ENCODE assay signal across 20 mouse cellular contexts in genomic region chr8:49017741-49018140, GRCm38 (mm10).
DNase-seq lines count a peak whose midpoint lies in the region; ATAC-seq and TF ChIP-seq lines count a peak whose summit lies in the region.
"Had no signal": no experiment of that assay in that cellular context is flagged by ENCODE, and none has a peak within 500 bp of the region (broad histone marks: within the 10 kb centered on the region; RNA-seq: fewer than 3 reads in every experiment).

No protein-coding gene starts in this region.

- TF ChIP-seq CTCF in cerebellum, adult 2 months (IDR thresholded peaks at IDR 0.05; ENCODE audit: borderline replicate concordance, insufficient read depth, low read depth, low read length) = no peak

- H3K4me3 ChIP-seq in ES-E14 (ENCODE audit: insufficient read depth in 1 of 2, low read depth in 1 of 2, low read length in 2 of 2, poor library complexity in 1 of 2, severe bottlenecking in 1 of 2) = no peak overlapping the region
- no peak overlapping the region for H3K4me3 ChIP-seq in cerebellum, adult 2 months (replicated peaks; ENCODE audit: insufficient read depth, low read depth, low read length)
- H3K4me3 ChIP-seq in hindbrain, embryonic 16.5 days (ENCODE audit: low read length) = no peak overlapping the region
- H3K4me3 ChIP-seq: embryonic facial prominence, embryonic 10.5 days; embryonic facial prominence, embryonic 12.5 days; erythroblast, embryonic 14.5 days; forebrain, embryonic 10.5 days; forebrain, embryonic 12.5 days had no signal

- no peak overlapping the region for H3K9ac ChIP-seq in ES-E14 (ENCODE audit: insufficient read depth, low read depth, low read length, poor library complexity, severe bottlenecking)
- H3K9ac ChIP-seq in hindbrain, embryonic 16.5 days (ENCODE audit: low read depth, low read length) = no peak overlapping the region
- H3K9ac ChIP-seq: embryonic facial prominence, embryonic 12.5 days; forebrain, embryonic 12.5 days had no signal

- H3K4me2 ChIP-seq in hindbrain, embryonic 16.5 days (ENCODE audit: low read length) = no peak overlapping the region
- H3K4me2 ChIP-seq: embryonic facial prominence, embryonic 12.5 days; forebrain, embryonic 12.5 days had no signal

- no peaks in the 10 kb centered on the region for H3K27me3 ChIP-seq in cerebellum, adult 2 months (ENCODE audit: control insufficient read depth, insufficient read depth, low read length)
- H3K27me3 ChIP-seq in hindbrain, embryonic 16.5 days (replicated peaks; ENCODE audit: control insufficient read depth, insufficient read depth, low read length) = no peaks in the 10 kb centered on the region
- H3K27me3 ChIP-seq: embryonic facial prominence, embryonic 12.5 days had no signal

- DNase-seq in ES-CJ7 (ENCODE audit: low read depth, low spot score) (peak; percentile 22), ES-E14 (ENCODE audit: low read depth, low spot score) (peak; percentile 3), ZHBTc4 (ENCODE audit: low read depth, low spot score) (peak; percentile 69)
- no peak for DNase-seq in cerebellum, adult 2 months
- DNase-seq: adrenal gland, adult 2 months; adrenal gland, postnatal 10 days; adrenal gland, postnatal 25 days; cerebellum, adult 11 months; cerebellum, adult 18-20 months; cerebellum, adult 9-10 months; cerebellum, postnatal 10 days; cerebellum, postnatal 25 days had no signal

- in situ Hi-C loops in ES-E14 (cut with MboI; ENCODE audit: low sequenced_read_pairs in 2 of 2, unreplicated experiment in 2 of 2) = no loop called here

- no peaks in the 10 kb centered on the region for H3K4me1 ChIP-seq in ES-E14 (ENCODE audit: control insufficient read depth in 2 of 2, insufficient read depth in 2 of 2, low read length in 2 of 2, poor library complexity in 1 of 2)
- H3K4me1 ChIP-seq in cerebellum, adult 2 months (ENCODE audit: control insufficient read depth, insufficient read depth, low read length) = no peaks in the 10 kb centered on the region
- no peaks in the 10 kb centered on the region for H3K4me1 ChIP-seq in hindbrain, embryonic 16.5 days (ENCODE audit: control insufficient read depth, insufficient read depth, low read depth, low read length)
- H3K4me1 ChIP-seq: embryonic facial prominence, embryonic 10.5 days; embryonic facial prominence, embryonic 12.5 days; forebrain, embryonic 10.5 days; forebrain, embryonic 12.5 days had no signal

- H3K36me3 ChIP-seq in ES-E14 (ENCODE audit: control insufficient read depth, insufficient read depth, low read length, poor library complexity, severe bottlenecking) = no peaks in the 10 kb centered on the region
- H3K36me3 ChIP-seq in hindbrain, embryonic 16.5 days (ENCODE audit: control insufficient read depth, insufficient read depth, low read length) = no peaks in the 10 kb centered on the region
- H3K36me3 ChIP-seq: embryonic facial prominence, embryonic 10.5 days; embryonic facial prominence, embryonic 12.5 days; forebrain, embryonic 10.5 days; forebrain, embryonic 12.5 days had no signal

- no peaks in the 10 kb centered on the region for H3K9me3 ChIP-seq in ES-E14 (ENCODE audit: control insufficient read depth, insufficient read depth, low read depth, low read length)
- no peaks in the 10 kb centered on the region for H3K9me3 ChIP-seq in hindbrain, embryonic 16.5 days (ENCODE audit: control insufficient read depth, low read length)
- H3K9me3 ChIP-seq: embryonic facial prominence, embryonic 10.5 days; embryonic facial prominence, embryonic 12.5 days; forebrain, embryonic 10.5 days; forebrain, embryonic 12.5 days had no signal

- ATAC-seq in hindbrain, embryonic 16.5 days = no peak
- ATAC-seq: forebrain, embryonic 14.5 days; forebrain, embryonic 16.5 days had no signal

- WGBS in cerebellum, adult 2 months = 87% methylated on average over 3 of the region's 3 CpGs
- 74% methylated on average over 3 of the region's 3 CpGs for WGBS in hindbrain, embryonic 16.5 days

- no peak for TF ChIP-seq POLR2A in cerebellum, adult 2 months (IDR thresholded peaks at IDR 0.05; ENCODE audit: borderline replicate concordance, insufficient read depth, low read length)

- H3K27ac ChIP-seq in ES-E14 (ENCODE audit: insufficient read depth, low read depth, low read length, poor library complexity, severe bottlenecking) = no peak overlapping the region
- no peak overlapping the region for H3K27ac ChIP-seq in cerebellum, adult 2 months (ENCODE audit: insufficient read depth, low read length)
- H3K27ac ChIP-seq in hindbrain, embryonic 16.5 days (ENCODE audit: low read depth, low read length) = no peak overlapping the region
- H3K27ac ChIP-seq: embryonic facial prominence, embryonic 10.5 days; embryonic facial prominence, embryonic 12.5 days; forebrain, embryonic 10.5 days; forebrain, embryonic 12.5 days had no signal

TF ChIP-seq in ES-E14, 5 proteins besides CTCF, POLR2A, EP300 and RAD21:
- TF ChIP-seq MAFK (IDR thresholded peaks at IDR 0.05; ENCODE audit: insufficient read depth, low read depth, low read length) = no peak
- no peak for TF ChIP-seq HCFC1 (IDR thresholded peaks at IDR 0.05; ENCODE audit: borderline replicate concordance, insufficient read depth, low read length)
- TF ChIP-seq CHD2 (IDR thresholded peaks at IDR 0.05; ENCODE audit: low read depth, low read length) = no peak
- TF ChIP-seq ZNF384 (IDR thresholded peaks at IDR 0.05; ENCODE audit: low read depth, low read length) = no peak
- TF ChIP-seq ZC3H11A (IDR thresholded peaks at IDR 0.05; ENCODE audit: borderline replicate concordance, low read depth, low read length) = no peak
TF ChIP-seq in ES-E14: peak in this region for 0.

Comparison
In these comparisons a context has a peak if more than half of its experiments do, and no peak if none do; other contexts are left out.
1. DNase-seq: peak in ES-CJ7 (single experiment), ES-E14 (single experiment) and ZHBTc4 (single experiment); none in cerebellum, adult 2 months (0 of 2).